Mouse (Mus musculus) E14TG2a.4 (cell line): ENCODE results near the gene Psrc1.

Source experiments
- H3K27me3 ChIP-seq: 2 replicates; pipeline ENCODE4 v1.6.1; 2014; ENCODE audit warnings: low read length, control low read depth; ENCODE audit not compliant: insufficient read depth
- H3K36me3 ChIP-seq: 2 replicates; pipeline ENCODE4 v1.6.1; 2014; ENCODE audit warnings: low read length, control low read depth; ENCODE audit not compliant: insufficient read depth
- H3K4me1 ChIP-seq: replicated peaks from 2 replicates; pipeline ENCODE4 v1.6.1; 2014; ENCODE audit warnings: low read depth, low read length, control low read depth
- H3K4me3 ChIP-seq: replicated peaks from 2 replicates; pipeline ENCODE4 v1.5.1; 2014; ENCODE audit warnings: mild to moderate bottlenecking, low read length
- H3K9me3 ChIP-seq: 2 replicates; pipeline ENCODE4 v1.6.1; 2014; ENCODE audit warnings: low read length, control low read depth
- CTCF ChIP-seq: conservative IDR thresholded peaks from 2 replicates; pipeline ENCODE4 v1.5.1; 2014; ENCODE audit warnings: low read length
- NANOG ChIP-seq: IDR thresholded peaks from 2 replicates; pipeline ENCODE4 v1.6.1; 2014; ENCODE audit warnings: borderline replicate concordance, low read length, mixed read lengths
- POU5F1 ChIP-seq: IDR thresholded peaks from 2 replicates; pipeline ENCODE4 v1.6.1; 2014; ENCODE audit warnings: low read length, borderline replicate concordance

Psrc1 gene

DNA sequence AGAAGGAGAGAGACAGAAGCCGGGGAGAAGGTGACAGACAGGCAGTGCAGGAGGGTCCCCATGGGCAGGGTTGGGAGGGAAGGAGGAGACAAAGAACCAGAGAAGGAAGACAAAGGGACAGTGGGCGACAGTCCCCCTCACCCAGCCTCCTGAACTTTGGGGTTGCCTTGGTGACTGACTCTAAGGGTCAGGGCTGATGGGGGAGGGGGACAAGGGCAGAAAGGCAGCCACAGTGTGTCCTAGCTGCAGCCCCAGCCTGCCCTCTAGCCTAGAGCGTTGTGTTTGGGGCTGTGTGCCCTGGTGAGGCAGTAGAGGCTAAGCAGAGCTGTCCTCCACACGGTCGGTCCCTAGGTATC is 26.7 kb downstream of the Psrc1 start:
- Histone ChIP-seq H3K9me3 (no peaks in the 10 kb centered on the region), H3K4me3 (no peak overlapping the region), H3K27me3 (peaks cover 86% of the 10 kb centered on the region), H3K36me3 (no peaks in the 10 kb centered on the region), H3K4me1 (peaks cover 74% of the 10 kb centered on the region)
- TF ChIP-seq CTCF (no peak), NANOG (no peak), POU5F1 (no peak)

DNA sequence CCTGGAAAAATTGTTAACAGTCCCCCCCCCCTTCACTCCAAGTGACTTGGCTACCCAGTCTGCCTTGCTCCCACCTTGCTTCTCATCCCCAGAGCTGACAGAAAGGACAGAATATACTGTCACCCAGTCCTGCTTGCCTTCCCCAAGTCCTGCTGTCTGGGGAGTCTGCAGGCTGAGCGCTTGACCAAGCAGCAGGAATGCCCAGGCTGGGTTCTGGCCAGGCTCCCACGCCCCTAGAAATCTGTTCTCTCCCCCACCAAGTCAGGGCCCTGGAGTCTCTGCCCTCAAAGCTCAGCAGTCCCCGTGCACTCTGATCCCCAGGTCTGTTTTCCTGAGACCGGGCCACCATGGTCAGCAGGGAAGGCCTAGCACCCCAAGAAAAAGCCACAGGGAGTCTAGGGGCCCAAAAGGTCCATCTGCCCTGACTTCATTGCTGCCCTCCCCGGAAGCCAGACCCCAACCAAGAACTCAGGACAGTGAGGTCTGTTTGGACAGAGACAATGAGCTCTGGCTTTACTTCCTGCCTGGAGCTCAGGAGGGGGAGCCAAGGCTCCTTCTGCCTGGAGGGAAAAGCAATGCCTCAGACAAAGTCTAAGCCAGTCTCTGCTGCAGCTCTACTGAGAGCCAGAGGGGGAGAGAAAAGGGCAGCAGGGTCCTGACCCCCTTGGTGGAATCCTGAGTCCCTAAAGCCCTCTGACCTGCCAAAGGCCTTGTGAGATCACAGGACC is 27.6 kb downstream of the Psrc1 start:
- Histone ChIP-seq H3K4me3 (no peak overlapping the region), H3K4me1 (peaks cover 70% of the 10 kb centered on the region), H3K27me3 (peaks cover 83% of the 10 kb centered on the region), H3K36me3 (no peaks in the 10 kb centered on the region), H3K9me3 (no peaks in the 10 kb centered on the region)
- TF ChIP-seq POU5F1: no peak
- no peak for TF ChIP-seq CTCF
- no peak for TF ChIP-seq NANOG

DNA sequence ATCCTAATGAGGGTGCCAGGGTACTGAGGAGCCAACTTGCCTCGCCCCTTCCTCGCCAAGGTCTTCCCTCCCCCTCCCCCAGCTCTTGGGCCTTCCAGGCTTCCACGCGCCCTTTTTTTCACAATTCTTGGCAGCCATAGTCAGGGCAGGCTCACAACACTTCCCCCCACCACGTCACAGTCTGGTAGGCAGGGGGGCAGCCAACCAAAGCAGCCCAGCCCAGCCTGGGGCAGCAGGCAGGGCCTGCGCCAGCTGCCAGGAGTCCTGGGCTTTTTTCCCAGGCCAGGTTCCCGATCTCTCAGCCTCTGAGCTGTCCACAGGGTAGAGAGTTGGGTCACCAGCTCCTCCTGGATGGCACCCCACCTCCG is 28.1 kb downstream of the Psrc1 start:
- Histone ChIP-seq H3K9me3 (no peaks in the 10 kb centered on the region), H3K4me1 (peaks cover 64% of the 10 kb centered on the region)
- TF ChIP-seq CTCF (no peak), NANOG (no peak), POU5F1 (no peak)

GRCm38 (mm10) chr3:108413634-108414360 is 30.2 kb downstream of the Psrc1 start:
- no peak for TF ChIP-seq POU5F1
- H3K4me3 ChIP-seq: peak overlapping the region; percentile 85; the same call in 1 of the 2 replicates
- H3K36me3 ChIP-seq: no peaks in the 10 kb centered on the region
- H3K4me1 ChIP-seq: peaks cover 51% of the 10 kb centered on the region
- H3K27me3 ChIP-seq: peaks cover 84% of the 10 kb centered on the region
- no peaks in the 10 kb centered on the region for H3K9me3 ChIP-seq

More for the DNA sequence above, 28.1 kb downstream of the Psrc1 start:
- H3K4me3 ChIP-seq: no peak overlapping the region
- H3K36me3 ChIP-seq: no peaks in the 10 kb centered on the region
- H3K27me3 ChIP-seq: peaks cover 83% of the 10 kb centered on the region

DNA sequence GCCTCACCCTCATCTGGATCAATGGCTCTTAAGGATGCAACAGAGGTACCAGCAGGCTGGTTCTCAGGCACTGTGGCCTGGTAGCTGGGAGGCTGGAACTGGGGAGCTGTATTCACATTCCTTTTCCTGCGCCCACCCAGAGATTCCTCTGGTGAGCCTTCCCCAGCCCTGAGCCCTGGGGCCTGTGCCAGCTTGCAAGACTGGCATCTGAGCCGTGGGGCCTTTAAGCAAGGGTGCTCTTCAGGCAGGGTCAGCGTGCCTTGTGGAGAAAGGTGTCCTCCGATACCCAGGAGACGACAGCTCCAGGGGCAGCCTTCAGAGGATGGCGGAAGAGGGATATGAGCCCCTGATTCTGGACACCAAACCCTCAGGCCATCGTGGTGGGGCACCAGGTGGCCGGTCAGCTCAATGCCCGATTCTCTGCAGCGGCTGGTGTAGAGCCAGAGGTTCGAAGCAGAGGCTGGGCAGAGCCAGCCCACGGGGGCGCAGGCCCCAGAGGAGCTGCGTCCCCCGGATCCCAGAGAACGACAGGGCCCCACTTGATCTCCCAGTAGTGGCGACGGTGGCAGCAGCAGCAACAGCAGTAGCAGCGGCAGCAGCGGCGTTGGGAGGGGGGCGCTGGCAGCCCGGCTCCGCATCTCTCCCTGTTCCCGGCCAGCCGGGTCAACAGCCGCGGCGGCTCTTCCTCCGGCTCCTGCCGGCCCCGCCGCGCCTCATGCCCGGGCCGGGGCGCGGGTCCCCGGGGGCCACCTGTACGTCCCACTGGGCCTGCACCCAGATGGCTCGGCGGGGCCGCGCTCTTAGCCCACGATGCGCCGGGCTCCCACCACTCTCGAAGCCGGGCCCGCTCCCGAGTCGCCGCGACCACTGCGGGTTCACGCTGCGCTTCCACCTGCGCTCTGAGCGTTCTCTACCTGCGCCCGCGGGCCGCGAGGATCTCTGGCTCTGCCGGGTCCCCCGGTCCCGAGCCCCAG is 31.5 kb downstream of the Psrc1 start, which contains the start of gene Celsr2:
Celsr2 (minus strand) TSS at position 696 of the 974 bp plus-strand sequence.
- Histone ChIP-seq H3K36me3 (no peaks in the 10 kb centered on the region), H3K4me3 (peak within 1 kb of the TSS; percentile 85), H3K9me3 (no peaks in the 10 kb centered on the region), H3K27me3 (peaks cover 78% of the 10 kb centered on the region), H3K4me1 (peaks cover 51% of the 10 kb centered on the region)
- TF ChIP-seq POU5F1 (no peak), CTCF (no peak), NANOG (no peak)

GRCm38 (mm10) chr3:108415831-108416223 is 32.2 kb downstream of the Psrc1 start:
- no peaks in the 10 kb centered on the region for H3K36me3 ChIP-seq
- peaks cover 46% of the 10 kb centered on the region for H3K4me1 ChIP-seq
- H3K9me3 ChIP-seq: no peaks in the 10 kb centered on the region
- no peak for TF ChIP-seq NANOG
- TF ChIP-seq CTCF: no peak
- TF ChIP-seq POU5F1: no peak
- peaks cover 77% of the 10 kb centered on the region for H3K27me3 ChIP-seq
- H3K4me3 ChIP-seq: peak overlapping the region; percentile 85

- H3K9me3 ChIP-seq: no peaks in the 10 kb centered on the region
- TF ChIP-seq CTCF: no peak
- no peak for TF ChIP-seq POU5F1
- TF ChIP-seq NANOG: no peak
- H3K36me3 ChIP-seq: peaks cover 33% of the 10 kb centered on the region
- no peak overlapping the region for H3K4me3 ChIP-seq
- H3K4me1 ChIP-seq: peaks cover 54% of the 10 kb centered on the region
- H3K27me3 ChIP-seq: peaks cover 35% of the 10 kb centered on the region
Observed at GRCm38 (mm10) chr3:108423006-108423405, 39.4 kb downstream of the Psrc1 start.
